Mouse (Mus musculus): ENCODE data around the gene Ube2z.

Gene Ube2z

DNA sequence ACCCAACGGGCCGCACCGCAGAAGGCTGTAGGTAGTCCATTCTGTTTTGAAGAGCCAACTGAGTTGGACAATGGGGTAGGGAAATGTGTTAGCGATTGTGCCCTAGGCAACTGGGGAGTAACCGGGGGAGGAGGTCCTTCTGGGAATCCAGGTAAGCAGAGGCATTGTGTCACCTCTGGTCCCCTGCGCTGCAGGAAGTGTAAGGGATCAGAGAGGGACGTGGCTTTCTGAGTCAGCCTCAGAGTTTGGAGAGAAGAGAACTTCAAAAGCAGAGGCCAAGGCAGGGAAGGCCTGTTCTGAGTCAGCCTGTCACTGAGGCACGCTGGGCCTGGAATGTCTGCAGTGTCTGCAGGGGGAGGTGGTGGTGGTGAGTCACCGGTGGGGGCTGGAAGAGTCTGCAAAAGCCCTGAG is 47.2 kb downstream of the Ube2z start:
- in situ Hi-C loops (cut with MboI; ENCODE audit: unreplicated experiment in 2 of 2): no loop called here

DNA sequence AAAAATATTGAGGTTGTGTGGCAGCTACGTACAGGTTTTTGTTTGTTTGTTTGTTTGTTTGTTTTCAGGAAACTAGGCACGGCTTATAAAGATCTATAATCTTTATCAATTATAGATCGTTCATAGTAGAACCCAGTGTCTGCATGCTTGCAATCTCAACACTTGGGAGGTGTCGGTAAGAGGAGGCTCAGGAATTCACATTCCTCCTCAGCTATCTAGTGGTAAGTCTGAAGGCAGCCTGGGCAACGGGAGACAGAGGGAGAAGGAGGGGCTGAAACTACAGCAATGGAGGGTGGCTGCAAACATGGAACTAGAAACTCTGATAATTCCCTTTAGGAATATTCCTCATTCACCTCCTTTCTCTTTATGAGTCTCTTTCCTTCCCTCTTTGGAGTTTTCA is 49.8 kb downstream of the Ube2z start:
- in situ Hi-C loops (cut with MboI; ENCODE audit: unreplicated experiment in 2 of 2): no loop called here

DNA sequence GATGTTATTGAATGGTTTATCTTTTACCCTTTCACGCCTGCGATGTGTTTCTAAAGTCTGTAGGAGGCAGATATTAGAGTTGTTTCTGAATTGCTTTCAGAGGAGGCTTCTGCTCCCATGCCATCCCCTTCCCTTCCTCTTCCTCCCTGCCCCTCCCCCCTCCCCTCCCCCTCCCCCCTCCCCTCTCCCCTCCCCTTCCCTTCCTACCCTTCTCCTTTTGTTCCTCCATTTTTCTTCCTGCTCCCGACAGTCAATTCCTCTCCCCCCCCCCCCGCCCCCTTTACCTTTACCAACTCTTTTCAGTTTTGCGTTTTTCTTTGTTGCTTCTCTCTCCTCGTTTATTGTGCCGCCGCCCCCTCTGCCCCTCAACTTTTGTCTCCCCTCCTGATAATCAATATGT is 53.2 kb downstream of the Ube2z start:
- in situ Hi-C loops (cut with MboI; ENCODE audit: unreplicated experiment in 2 of 2): no loop called here

DNA sequence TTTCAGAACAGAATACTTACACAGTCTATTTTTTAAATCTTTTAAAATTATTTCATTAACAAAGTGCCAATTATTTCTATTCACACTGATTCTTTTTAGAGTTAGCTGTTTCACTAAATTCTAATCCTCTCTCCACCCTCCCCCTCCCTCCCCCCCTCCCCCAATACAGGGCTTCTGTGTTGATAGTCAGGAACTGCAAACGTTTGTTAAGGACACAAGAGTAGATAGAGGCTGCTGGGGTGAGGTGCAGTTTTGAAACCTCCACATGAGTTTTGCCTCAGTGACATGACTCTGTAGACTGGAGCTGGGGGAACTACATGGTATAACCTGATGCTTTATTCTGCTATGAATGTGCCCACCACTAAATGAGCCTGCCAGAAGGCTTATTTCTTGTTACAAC is 56.4 kb downstream of the Ube2z start:
- in situ Hi-C loops (cut with MboI; ENCODE audit: unreplicated experiment in 2 of 2): no loop called here

DNA sequence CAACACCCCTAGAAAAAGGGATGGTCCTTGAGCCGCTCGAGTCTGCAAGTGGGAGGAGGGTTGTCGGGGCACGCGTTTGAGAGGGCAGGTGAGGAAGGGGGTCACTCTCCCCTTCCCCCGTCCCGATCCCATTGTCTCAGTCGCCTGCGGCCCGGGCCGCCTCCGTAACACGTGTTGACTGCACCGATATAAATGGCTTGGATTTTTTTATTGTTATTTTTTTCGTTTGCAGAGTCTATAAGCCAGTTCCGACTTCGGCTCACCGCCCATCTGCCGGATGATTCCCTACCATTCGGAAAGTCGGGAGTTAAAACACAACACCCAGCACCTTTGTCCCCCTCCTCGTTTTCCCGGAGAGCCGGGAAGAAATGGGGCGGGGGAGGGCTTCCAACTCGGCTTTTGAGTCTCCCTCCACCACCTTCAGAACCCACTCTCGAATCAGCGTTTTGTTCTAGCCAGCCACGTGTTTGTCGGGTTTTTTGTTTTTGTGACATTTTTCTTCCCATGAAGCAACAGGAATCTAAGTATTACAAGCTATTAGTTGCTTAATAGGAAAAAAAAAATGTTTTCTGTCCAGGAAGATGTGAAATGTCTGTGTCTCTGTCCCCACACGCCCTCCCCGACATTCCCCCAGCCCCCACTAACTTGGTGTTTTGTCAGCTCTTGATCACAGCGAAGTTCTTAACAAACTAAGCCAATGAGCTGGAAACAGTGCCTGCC is 57.5 kb downstream of the Ube2z start:
- in situ Hi-C loops (cut with MboI; ENCODE audit: unreplicated experiment in 2 of 2): no loop called here

DNA sequence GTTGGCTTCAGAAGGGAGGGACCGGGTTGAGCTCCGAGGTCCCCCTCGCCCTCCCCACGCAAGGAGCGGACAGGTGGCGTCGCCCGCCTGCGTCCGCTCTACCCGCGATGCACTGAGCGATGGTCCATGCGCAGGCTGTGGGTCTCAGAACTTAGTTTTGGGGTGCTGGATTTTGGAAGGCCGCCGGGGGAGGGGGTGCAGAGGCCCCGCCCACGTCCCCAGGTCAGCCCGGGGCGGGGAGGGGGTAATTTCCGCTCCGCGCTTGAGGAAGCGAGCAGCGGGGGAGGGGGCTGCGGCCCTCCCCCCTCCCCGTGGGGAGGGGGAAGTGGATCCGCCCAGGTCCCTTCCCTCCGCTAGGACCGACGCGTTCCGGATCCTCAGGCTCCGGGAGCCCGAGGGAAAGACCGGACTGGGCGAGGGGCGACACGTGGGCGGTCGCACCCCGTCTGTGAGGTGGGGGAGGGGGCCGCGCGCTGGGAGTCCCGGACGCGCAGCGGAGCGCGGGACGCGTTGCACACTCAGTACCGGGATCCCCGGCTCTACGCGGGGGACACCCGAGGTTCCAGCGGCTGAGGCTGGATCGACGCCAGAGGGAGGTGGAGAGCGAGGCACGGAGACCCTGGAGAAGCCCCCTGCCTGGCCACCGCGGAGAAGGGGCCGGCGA is 58.2 kb downstream of the Ube2z start:
- in situ Hi-C loops (cut with MboI; ENCODE audit: unreplicated experiment in 2 of 2): no loop called here

DNA sequence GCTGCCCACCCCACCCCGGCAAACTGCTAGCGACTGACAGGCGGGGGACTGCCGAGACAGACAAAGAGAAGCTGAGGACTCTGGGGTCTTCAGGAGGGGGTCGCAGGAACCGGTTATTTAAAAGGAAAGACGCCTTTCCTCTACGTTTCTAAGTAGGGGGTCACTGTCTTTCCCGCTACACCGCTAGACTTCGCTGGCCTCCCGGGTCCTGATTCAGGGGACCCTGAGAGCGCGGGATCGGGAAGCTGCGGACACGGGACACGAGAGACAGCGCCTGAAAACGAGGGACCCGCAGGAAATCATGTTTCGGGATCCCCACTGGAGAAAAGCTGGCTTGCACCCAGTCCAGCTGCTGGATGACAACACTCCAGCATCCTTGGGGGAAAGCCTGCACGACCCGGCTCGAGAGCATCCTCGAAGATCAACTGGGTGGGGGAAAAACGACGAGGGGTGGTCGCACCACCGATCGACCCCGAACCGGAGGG is 58.8 kb downstream of the Ube2z start:
- in situ Hi-C loops (cut with MboI; ENCODE audit: unreplicated experiment in 2 of 2): no loop called here

DNA sequence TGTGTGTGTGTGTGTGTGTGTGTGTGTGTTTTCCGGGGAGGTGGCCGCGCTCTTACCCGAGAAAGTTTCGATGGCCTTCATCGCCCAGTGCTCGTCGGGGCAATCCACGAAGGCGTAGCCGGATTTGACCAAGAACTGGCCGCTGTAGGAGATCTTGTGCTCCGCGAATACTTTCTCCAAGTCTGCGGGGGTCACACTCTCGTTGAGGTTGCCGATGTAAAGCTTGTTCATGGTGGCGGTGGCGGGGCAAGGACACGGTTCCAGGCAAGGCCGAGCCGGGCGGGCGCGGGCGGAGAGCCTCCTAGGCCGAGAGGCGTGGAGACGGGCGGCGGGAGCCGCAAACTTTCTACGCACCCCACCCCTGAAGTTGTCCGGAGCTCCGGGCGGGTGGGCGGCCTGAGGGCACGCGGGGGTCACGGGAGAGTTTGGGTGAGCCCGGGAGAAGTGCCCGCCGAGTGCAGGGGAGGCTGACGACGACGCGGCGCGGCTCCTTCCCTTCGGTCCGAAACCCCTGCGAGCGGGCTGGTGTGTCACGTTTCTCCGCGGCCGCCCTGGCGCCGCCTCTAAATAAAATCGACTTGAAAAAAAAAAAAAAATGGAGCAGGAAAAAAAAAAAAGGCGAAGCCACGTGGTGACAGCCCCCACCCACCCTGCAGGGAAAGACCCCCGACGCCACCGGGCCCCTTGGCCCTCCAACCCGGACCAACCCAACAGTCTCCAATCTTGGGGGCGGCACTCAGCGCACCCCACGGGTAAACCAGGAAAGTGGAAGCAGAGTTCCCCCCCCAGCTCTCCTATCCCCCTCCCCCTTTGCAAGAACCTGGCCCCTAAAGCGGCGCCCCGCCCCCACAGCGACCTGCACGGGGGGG is 59.6 kb downstream of the Ube2z start, which contains the start of gene Igf2bp1:
TSS of gene Igf2bp1 (minus strand) at position 538 of the 869 bp plus-strand sequence.
- in situ Hi-C loops (cut with MboI; ENCODE audit: unreplicated experiment in 2 of 2): no loop called here

DNA sequence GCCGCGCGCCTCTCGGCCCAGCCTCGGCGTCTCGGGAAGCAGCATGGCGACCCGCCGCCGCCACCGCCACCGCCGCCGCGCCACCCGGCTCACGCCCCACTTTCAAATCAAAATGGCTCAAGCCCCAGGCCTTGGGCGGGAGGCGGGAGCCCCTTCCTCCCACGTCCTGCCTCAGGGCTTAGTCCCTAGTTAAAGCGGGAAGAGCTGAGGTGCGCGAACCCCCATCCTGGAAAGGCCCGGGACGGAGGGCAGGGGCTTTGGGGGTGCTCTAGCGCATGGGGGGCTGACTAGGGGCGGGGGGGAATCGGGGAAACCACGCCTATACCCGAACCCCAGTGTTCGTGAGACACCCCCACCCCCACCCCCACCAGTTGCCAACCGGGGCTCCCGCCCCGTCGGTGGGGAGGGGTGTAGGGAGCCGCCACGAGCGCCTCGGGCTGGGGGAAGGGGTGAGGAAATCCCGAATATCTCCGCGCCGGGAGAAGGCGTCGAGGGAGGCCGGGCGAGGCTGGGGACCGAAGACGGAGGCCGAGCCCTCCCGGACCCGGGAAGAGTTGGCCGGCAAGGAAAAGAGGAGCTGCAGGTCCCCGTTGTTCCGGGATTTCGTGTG is 60.3 kb downstream of the Ube2z start:
- in situ Hi-C loops (cut with MboI; ENCODE audit: unreplicated experiment in 2 of 2): no loop called here

DNA sequence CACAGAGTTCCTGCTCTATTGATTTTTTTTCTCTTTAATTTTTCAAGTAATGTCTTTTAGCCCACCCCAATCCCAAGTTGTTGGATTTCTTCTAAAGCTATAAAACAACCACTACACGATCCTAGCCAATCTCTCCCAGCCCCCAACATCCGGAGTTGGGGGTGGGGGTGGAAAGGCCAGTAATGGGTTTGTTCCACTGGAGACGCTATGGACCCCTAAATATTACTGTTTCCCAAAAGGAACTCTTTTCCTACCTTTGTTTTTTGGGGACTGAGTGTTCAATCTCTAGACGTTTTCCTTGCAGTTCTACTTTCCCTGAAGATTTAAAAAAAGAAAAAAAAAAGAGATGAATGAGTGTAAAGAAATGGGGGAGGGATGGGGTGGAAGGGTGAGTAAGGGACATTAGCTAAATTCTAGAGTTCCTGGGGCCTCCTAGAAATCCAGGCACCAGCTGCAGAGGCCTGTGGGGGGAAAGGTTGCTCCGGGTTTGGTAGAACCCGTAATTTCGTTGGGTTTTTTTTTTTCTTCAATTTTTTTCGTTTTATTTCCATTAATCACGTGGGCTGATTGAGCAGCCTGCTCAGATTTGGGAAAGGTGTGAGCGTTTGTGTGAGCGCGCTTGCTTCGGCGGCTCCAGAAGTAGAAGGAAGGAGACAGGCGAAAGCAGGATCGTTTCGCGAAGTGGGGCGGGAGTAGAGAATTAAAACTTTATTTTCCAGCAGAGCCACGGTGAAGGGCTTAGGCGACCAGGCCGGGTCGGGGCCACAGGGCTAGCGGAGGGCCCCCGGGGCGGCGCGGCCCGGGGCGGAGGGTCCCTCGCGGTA is 61.0 kb downstream of the Ube2z start:
- in situ Hi-C loops (cut with MboI; ENCODE audit: unreplicated experiment in 2 of 2): no loop called here

DNA sequence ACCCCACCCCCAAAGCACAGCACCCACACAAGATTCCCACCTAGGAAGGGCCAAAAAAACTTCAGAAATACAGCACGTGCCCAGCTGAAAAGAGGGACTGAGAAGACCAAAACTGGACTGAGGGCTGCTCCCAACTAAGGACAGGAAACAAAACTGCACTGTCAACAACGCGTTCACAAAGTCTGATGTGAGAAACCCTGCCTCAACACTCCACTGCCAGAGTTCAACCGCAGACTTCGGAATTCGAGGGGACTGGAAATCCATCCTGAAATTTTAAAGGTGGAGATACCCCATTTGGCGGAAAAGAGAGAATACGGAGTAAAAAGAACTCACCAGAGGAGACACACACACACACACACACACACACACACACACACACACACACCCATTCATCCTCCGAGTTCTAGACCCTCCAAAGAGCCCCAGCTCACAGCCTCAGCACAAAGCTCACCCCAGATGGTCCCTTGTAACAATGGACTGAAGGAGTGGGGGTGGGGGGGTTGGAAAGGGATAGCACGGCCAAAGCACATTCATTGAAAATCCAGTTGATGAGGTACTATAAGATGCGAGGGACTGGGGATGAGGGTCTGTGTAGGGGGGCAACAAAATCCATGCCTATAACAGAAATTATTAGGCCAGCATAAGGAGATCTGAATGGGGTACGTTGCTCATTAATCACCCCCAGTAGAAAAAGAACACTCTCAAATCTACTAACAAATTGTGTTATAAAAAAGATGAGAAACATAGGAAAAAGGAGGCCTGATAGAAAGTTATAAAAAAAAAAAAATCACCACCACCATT is 61.9 kb downstream of the Ube2z start:
- in situ Hi-C loops (cut with MboI; ENCODE audit: unreplicated experiment in 2 of 2): no loop called here

Measured in v-Abl transformed pro-B cells (cell line).